Mouse (Mus musculus) myocyte (in vitro differentiated cells): ENCODE results near the gene Pcdh17. TPM values are rescaled to one million over a fixed set of nuclear protein-coding genes. Genes with fewer than 3 reads are reported as not detected.

ENCODE experiments used
- H3K27me3 ChIP-seq: one replicate; pipeline ENCODE4 v1.6.1; 2011; ENCODE audit not compliant: control insufficient read depth, insufficient read depth, insufficient read length
- H3K36me3 ChIP-seq: one replicate; pipeline ENCODE4 v1.6.1; 2011; ENCODE audit not compliant: control insufficient read depth, insufficient read depth
- H3K4me2 ChIP-seq: one replicate; pipeline ENCODE4 v1.6.1; 2011; ENCODE audit warnings: low read depth, control low read depth
- H3K4me3 ChIP-seq: one replicate; pipeline ENCODE4 v1.5.1; 2011; ENCODE audit warnings: mild to moderate bottlenecking, control low read depth, moderate library complexity
- H3K79me2 ChIP-seq: one replicate; pipeline ENCODE4 v1.6.1; 2011; ENCODE audit not compliant: control insufficient read depth, insufficient read depth
- H3ac ChIP-seq: one replicate; pipeline ENCODE4 v1.6.1; 2011; ENCODE audit not compliant: control insufficient read depth, insufficient read length
- CEBPB ChIP-seq: IDR thresholded peaks from 2 replicates; pipeline ENCODE4 v1.6.1; 2011; ENCODE audit warnings: mild to moderate bottlenecking, moderate library complexity; ENCODE audit not compliant: poor library complexity, insufficient read depth, severe bottlenecking
- E2F4 ChIP-seq: IDR thresholded peaks from one replicate; pipeline ENCODE4 v1.6.1; 2011; ENCODE audit warnings: mild to moderate bottlenecking, control low read depth, moderate library complexity; ENCODE audit not compliant: insufficient read depth
- MAX ChIP-seq: IDR thresholded peaks from one replicate; pipeline ENCODE4 v1.6.1; 2011; ENCODE audit warnings: low read depth, mild to moderate bottlenecking, control low read depth
- MYOD1 ChIP-seq, 3 experiments: IDR thresholded peaks; one replicate each; pipeline ENCODE4 v1.6.1; 2011; ENCODE audit warnings: control low read depth in 2 of 3, low read depth in 2 of 3, mild to moderate bottlenecking in 2 of 3, moderate library complexity in 1 of 3; ENCODE audit not compliant: insufficient read length in 2 of 3, control insufficient read depth in 1 of 3
- MYOG ChIP-seq, 3 experiments: IDR thresholded peaks; one replicate each; pipeline ENCODE4 v1.6.1; 2011; ENCODE audit warnings: control low read depth in 2 of 3, low read depth in 2 of 3, mild to moderate bottlenecking in 2 of 3; ENCODE audit not compliant: insufficient read length in 2 of 3, control insufficient read depth in 1 of 3, insufficient read depth in 1 of 3
- POLR2A ChIP-seq: IDR thresholded peaks from one replicate; pipeline ENCODE4 v1.6.1; 2011; ENCODE audit warnings: low read depth, mild to moderate bottlenecking, control low read depth, moderate library complexity; ENCODE audit not compliant: insufficient read length
- POLR2AphosphoS2 ChIP-seq: IDR thresholded peaks from one replicate; pipeline ENCODE4 v1.6.1; 2011; ENCODE audit warnings: low read depth, control low read depth; ENCODE audit not compliant: insufficient read length
- REST ChIP-seq: IDR thresholded peaks from one replicate; pipeline ENCODE4 v1.6.1; 2011; ENCODE audit warnings: mild to moderate bottlenecking, control low read depth, moderate library complexity; ENCODE audit not compliant: insufficient read depth, insufficient read length
- SRF ChIP-seq: IDR thresholded peaks from one replicate; pipeline ENCODE4 v1.6.1; 2011; ENCODE audit warnings: low read depth; ENCODE audit not compliant: control insufficient read depth, insufficient read length
- TCF12 ChIP-seq: IDR thresholded peaks from one replicate; pipeline ENCODE4 v1.6.1; 2011; ENCODE audit warnings: mild to moderate bottlenecking, control low read depth; ENCODE audit not compliant: poor library complexity, insufficient read depth, severe bottlenecking
- TCF3 ChIP-seq: IDR thresholded peaks from one replicate; pipeline ENCODE4 v1.6.1; 2011; ENCODE audit warnings: low read depth, control low read depth; ENCODE audit not compliant: insufficient read length
- USF1 ChIP-seq: IDR thresholded peaks from one replicate; pipeline ENCODE4 v1.6.1; 2011; ENCODE audit warnings: low read depth, mild to moderate bottlenecking, control low read depth, moderate library complexity
- polyA plus RNA-seq: library from polyadenylated mRNA; unstranded; fragments of >200 nt; fragmentation: generic; extraction: Trizol; gene quantifications from one replicate; pipeline ENCODE4 v1.2.1, GENCODE M21; 2012; ENCODE audit warnings: missing spikeins

The Pcdh17 gene
- polyA plus RNA-seq, 1 experiment, result 0.08 TPM

- Histone ChIP-seq H3K79me2 (no peaks in the 10 kb centered on the region), H3K4me2 (no peak overlapping the region), H3K27me3 (no peaks in the 10 kb centered on the region), H3K36me3 (no peaks in the 10 kb centered on the region), H3ac (no peak overlapping the region), H3K4me3 (no peak overlapping the region)
- TF ChIP-seq SRF (no peak), MYOD1 (IDR thresholded peaks at IDR 0.05; ENCODE audit: control insufficient read depth in 1 of 3, insufficient read length in 2 of 3, low read depth in 2 of 3) (no peak), POLR2AphosphoS2 (no peak), TCF3 (no peak), E2F4 (no peak)
Observed at GRCm38 (mm10) chr14:84541838-84542237, 98.5 kb downstream of the Pcdh17 start.

- no peak overlapping the region for H3ac ChIP-seq
- no peaks in the 10 kb centered on the region for H3K27me3 ChIP-seq
- no peaks in the 10 kb centered on the region for H3K36me3 ChIP-seq
- TF ChIP-seq POLR2AphosphoS2, result no peak
- no peak overlapping the region for H3K4me2 ChIP-seq
- no peaks in the 10 kb centered on the region for H3K79me2 ChIP-seq
- no peak overlapping the region for H3K4me3 ChIP-seq
Observed at GRCm38 (mm10) chr14:84545968-84546367, 102.6 kb downstream of the Pcdh17 start.

GRCm38 (mm10) chr14:84547513-84548194 is 104.3 kb downstream of the Pcdh17 start:
- H3K4me2 ChIP-seq, result no peak overlapping the region
- no peak overlapping the region for H3ac ChIP-seq
- no peaks in the 10 kb centered on the region for H3K36me3 ChIP-seq
- TF ChIP-seq REST (no peak), CEBPB (no peak), TCF12 (no peak), TCF3 (no peak), MAX (no peak), POLR2A (no peak), MYOG (IDR thresholded peaks at IDR 0.05; ENCODE audit: control insufficient read depth in 1 of 3, insufficient read depth in 1 of 3, insufficient read length in 2 of 3, low read depth in 2 of 3) (no peak), USF1 (no peak), POLR2AphosphoS2 (no peak), E2F4 (no peak)
- H3K79me2 ChIP-seq, result no peaks in the 10 kb centered on the region
- H3K27me3 ChIP-seq, result no peaks in the 10 kb centered on the region
- H3K4me3 ChIP-seq, result no peak overlapping the region

- H3K79me2 ChIP-seq, result no peaks in the 10 kb centered on the region
- H3K27me3 ChIP-seq, result no peaks in the 10 kb centered on the region
- H3K4me3 ChIP-seq, result no peak overlapping the region
- no peak overlapping the region for H3K4me2 ChIP-seq
- H3ac ChIP-seq, result no peak overlapping the region
- no peak for TF ChIP-seq MYOG (IDR thresholded peaks at IDR 0.05; ENCODE audit: control insufficient read depth in 1 of 3, insufficient read depth in 1 of 3, insufficient read length in 2 of 3, low read depth in 2 of 3)
- no peak for TF ChIP-seq MYOD1 (IDR thresholded peaks at IDR 0.05; ENCODE audit: control insufficient read depth in 1 of 3, insufficient read length in 2 of 3, low read depth in 2 of 3)
- TF ChIP-seq USF1, result no peak
- no peak for TF ChIP-seq REST
- no peak for TF ChIP-seq E2F4
- TF ChIP-seq POLR2A, result no peak
- TF ChIP-seq CEBPB, result no peak
- no peak for TF ChIP-seq TCF3
- TF ChIP-seq SRF, result no peak
- no peak for TF ChIP-seq MAX
- H3K36me3 ChIP-seq, result no peaks in the 10 kb centered on the region
Observed at GRCm38 (mm10) chr14:84551546-84551945, 108.2 kb downstream of the Pcdh17 start.

GRCm38 (mm10) chr14:84571071-84571470 is 127.7 kb downstream of the Pcdh17 start:
- Histone ChIP-seq H3K36me3 (no peaks in the 10 kb centered on the region), H3K4me2 (no peak overlapping the region), H3K27me3 (no peaks in the 10 kb centered on the region), H3ac (no peak overlapping the region), H3K4me3 (no peak overlapping the region), H3K79me2 (no peaks in the 10 kb centered on the region)
- TF ChIP-seq MYOG (IDR thresholded peaks at IDR 0.05; ENCODE audit: control insufficient read depth in 1 of 3, insufficient read depth in 1 of 3, insufficient read length in 2 of 3, low read depth in 2 of 3) (no peak), USF1 (no peak)
